ENCODE assay signal across 20 mouse cellular contexts in genomic region chr1:45868479-45869137, GRCm38 (mm10). TPM values are rescaled to one million over a fixed set of nuclear protein-coding genes. Genes with fewer than 3 reads are reported as not detected.
DNase-seq lines count a peak whose midpoint lies in the region; ATAC-seq and TF ChIP-seq lines count a peak whose summit lies in the region.
"Had no signal": no experiment of that assay in that cellular context is flagged by ENCODE, and none has a peak within 500 bp of the region (broad histone marks: within the 10 kb centered on the region; RNA-seq: fewer than 3 reads in every experiment).

No protein-coding gene starts in this region.

- 0 out of 2 replicates have a peak overlapping the region, but pooled peaks have one; percentile 4 for H3K4me2 ChIP-seq in kidney, embryonic 15.5 days
- H3K4me2 ChIP-seq in hindbrain, embryonic 12.5 days (replicated peaks) = no peak overlapping the region
- H3K4me2 ChIP-seq: midbrain, embryonic 13.5 days; neural tube, embryonic 13.5 days had no signal

- peak overlapping the region; percentile 87 for H3K27ac ChIP-seq in kidney, embryonic 15.5 days
- peak overlapping the region; percentile 94 for H3K27ac ChIP-seq in macrophage
- no peak overlapping the region for H3K27ac ChIP-seq in hindbrain, embryonic 12.5 days
- H3K27ac ChIP-seq in cerebellum, adult 2 months (ENCODE audit: insufficient read depth, low read length) = no peak overlapping the region
- H3K27ac ChIP-seq: liver, embryonic 14.5 days; midbrain, embryonic 13.5 days; neural tube, embryonic 13.5 days had no signal

- TF ChIP-seq POLR2A in cerebellum, adult 2 months (IDR thresholded peaks at IDR 0.05; ENCODE audit: borderline replicate concordance, insufficient read depth, low read length) = no peak

- no peaks in the 10 kb centered on the region for H3K27me3 ChIP-seq in kidney, embryonic 15.5 days
- no peaks in the 10 kb centered on the region for H3K27me3 ChIP-seq in hindbrain, embryonic 12.5 days
- no peaks in the 10 kb centered on the region for H3K27me3 ChIP-seq in cerebellum, adult 2 months (ENCODE audit: control insufficient read depth, insufficient read depth, low read length)
- H3K27me3 ChIP-seq: CH12.LX; midbrain, embryonic 13.5 days; neural tube, embryonic 13.5 days had no signal

- H3K9ac ChIP-seq in kidney, embryonic 15.5 days = no peak overlapping the region
- H3K9ac ChIP-seq in hindbrain, embryonic 12.5 days = no peak overlapping the region
- H3K9ac ChIP-seq: liver, embryonic 14.5 days; midbrain, embryonic 13.5 days; neural tube, embryonic 13.5 days had no signal

- no peak for DNase-seq in kidney, adult 11 months
- peak; percentile 64 for DNase-seq in A20 (ENCODE audit: low read depth, low spot score)
- no peak for DNase-seq in adrenal gland, adult 2 months
- no peak for DNase-seq in cerebellum, adult 2 months
- DNase-seq: adrenal gland, postnatal 10 days; cerebellum, adult 11 months; heart, postnatal 14 days; kidney, postnatal 10 days; layer of hippocampus, postnatal 36 days; right cerebral cortex, postnatal 14 days had no signal

- no peak for TF ChIP-seq CTCF in cerebellum, adult 2 months (IDR thresholded peaks at IDR 0.05; ENCODE audit: borderline replicate concordance, insufficient read depth, low read depth, low read length)

- H3K9me3 ChIP-seq in kidney, embryonic 15.5 days (replicated peaks) = no peaks in the 10 kb centered on the region
- no peaks in the 10 kb centered on the region for H3K9me3 ChIP-seq in hindbrain, embryonic 12.5 days (replicated peaks)
- H3K9me3 ChIP-seq: midbrain, embryonic 13.5 days; neural tube, embryonic 13.5 days had no signal

- 43% methylated on average over 3 of the region's 3 CpGs for WGBS in kidney, embryonic 15.5 days
- WGBS in macrophage (ENCODE audit: missing documents) = 31% methylated on average over 3 of the region's 3 CpGs
- 85% methylated on average over 3 of the region's 3 CpGs for WGBS in hindbrain, embryonic 12.5 days
- WGBS in cerebellum, adult 2 months = 90% methylated on average over 3 of the region's 3 CpGs

- peaks cover 43% of the 10 kb centered on the region for H3K4me1 ChIP-seq in kidney, embryonic 15.5 days
- no peaks in the 10 kb centered on the region for H3K4me1 ChIP-seq in hindbrain, embryonic 12.5 days
- H3K4me1 ChIP-seq in cerebellum, adult 2 months (ENCODE audit: control insufficient read depth, insufficient read depth, low read length) = no peaks in the 10 kb centered on the region
- H3K4me1 ChIP-seq: midbrain, embryonic 13.5 days; neural tube, embryonic 13.5 days had no signal

- H3K4me3 ChIP-seq in kidney, embryonic 15.5 days (replicated peaks) = no peak overlapping the region
- no peak overlapping the region for H3K4me3 ChIP-seq in macrophage (ENCODE audit: inconsistent target)
- no peak overlapping the region for H3K4me3 ChIP-seq in hindbrain, embryonic 12.5 days
- no peak overlapping the region for H3K4me3 ChIP-seq in cerebellum, adult 2 months (replicated peaks; ENCODE audit: insufficient read depth, low read depth, low read length)
- H3K4me3 ChIP-seq: midbrain, embryonic 13.5 days; neural tube, embryonic 13.5 days had no signal

- H3K36me3 ChIP-seq in kidney, embryonic 15.5 days = no peaks in the 10 kb centered on the region
- no peaks in the 10 kb centered on the region for H3K36me3 ChIP-seq in macrophage (ENCODE audit: inconsistent target)
- no peaks in the 10 kb centered on the region for H3K36me3 ChIP-seq in hindbrain, embryonic 12.5 days
- H3K36me3 ChIP-seq: midbrain, embryonic 13.5 days; neural tube, embryonic 13.5 days had no signal

- no peak for ATAC-seq in kidney, embryonic 15.5 days (replicated peaks; ENCODE audit: low FRiP score)
- peak; percentile 79 for ATAC-seq in common myeloid progenitor, adult 5-6 weeks (replicated peaks; ENCODE audit: low read depth, poor library complexity, severe bottlenecking)
- no peak for ATAC-seq in hindbrain, embryonic 12.5 days (ENCODE audit: low FRiP score)
- ATAC-seq: midbrain, embryonic 13.5 days had no signal

- no peaks in the 10 kb centered on the region for H3K79me2 ChIP-seq in macrophage (ENCODE audit: inconsistent target)

RNA-seq across cellular contexts. Expression of gene Gm5269, which starts 21.5 kb away (rescaled TPM):
- not detected in 2 replicates for polyA plus RNA-seq in kidney, embryonic 15.5 days (2015; fragmentation: Nextera tagmentation; extraction: Ambion mirVana)
- total RNA-seq in common myeloid progenitor, adult 5-6 weeks (2017) = not detected in 2 replicates
- 10 to 100 TPM in 5 of 26 experiments, 1 to 10 TPM in 8, not detected in 13; 1.0 to 96.9 (median 6.6) TPM for total RNA-seq in macrophage (2018; cell fraction: chromatin; rRNA removed)
- total RNA-seq in macrophage (2018; cell fraction: cytosol; rRNA removed) = under 1 TPM in 1 of 26 experiments, not detected in 25; 0.26 TPM
- total RNA-seq in macrophage (2018; cell fraction: nucleus; rRNA removed) = 10 to 100 TPM in 2 of 26 experiments, 1 to 10 TPM in 9, not detected in 15; 1.3 to 14.4 (median 5.7) TPM
- not detected in 3 replicates for polyA plus RNA-seq in macrophage (2018)
- not detected for total RNA-seq in adrenal gland, adult 2 months (2021)
- not detected in 2 replicates for polyA plus RNA-seq in adrenal gland, adult 2 months (2012; rRNA removed)
- polyA plus RNA-seq in hindbrain, embryonic 12.5 days (2016; fragmentation: Nextera tagmentation; extraction: Ambion mirVana) = not detected in 2 replicates
- polyA plus RNA-seq in cerebellum, adult 2 months (2012; rRNA removed) = not detected in 2 replicates
- total RNA-seq: adrenal gland, postnatal 10 days; CH12.LX; gastrocnemius, adult 18-20 months; heart, postnatal 14 days; layer of hippocampus, postnatal 36 days had no signal
- polyA plus RNA-seq: midbrain, embryonic 13.5 days; neural tube, embryonic 13.5 days; testis, adult 2 months had no signal

RNA-seq across cellular contexts. Expression of gene Slc40a1, which starts 57.7 kb away (rescaled TPM):
- polyA plus RNA-seq in kidney, embryonic 15.5 days (2015; fragmentation: Nextera tagmentation; extraction: Ambion mirVana) = 90.8 and 92.7 TPM in 2 replicates
- 31.8 and 46.4 TPM in 2 replicates for total RNA-seq in common myeloid progenitor, adult 5-6 weeks (2017)
- 1,000 to 10,000 TPM in 2 of 26 experiments, 100 to 1,000 TPM in 10, 10 to 100 TPM in 13, 1 to 10 TPM in 1; 8.8 to 1,147 (median 57.2) TPM for total RNA-seq in macrophage (2018; cell fraction: chromatin; rRNA removed)
- total RNA-seq in macrophage (2018; cell fraction: cytosol; rRNA removed) = 100 to 1,000 TPM in 18 of 26 experiments, 10 to 100 TPM in 8; 58.2 to 1,000 (median 243) TPM
- total RNA-seq in macrophage (2018; cell fraction: nucleus; rRNA removed) = 1,000 to 10,000 TPM in 2 of 26 experiments, 100 to 1,000 TPM in 13, 10 to 100 TPM in 11; 23.5 to 1,357 (median 156) TPM
- polyA plus RNA-seq in macrophage (2018) = 393 to 687 TPM (median 472 TPM) in 3 replicates
- total RNA-seq in adrenal gland, adult 2 months (2021) = 10 to 100 TPM in 1 of 2 experiments, 1 to 10 TPM in 1; 5.2 to 12.6 TPM
- 1.5 and 1.7 TPM in 2 replicates for polyA plus RNA-seq in adrenal gland, adult 2 months (2012; rRNA removed)
- 20.9 and 21.4 TPM in 2 replicates for polyA plus RNA-seq in hindbrain, embryonic 12.5 days (2016; fragmentation: Nextera tagmentation; extraction: Ambion mirVana)
- 7.9 and 8.6 TPM in 2 replicates for polyA plus RNA-seq in cerebellum, adult 2 months (2012; rRNA removed)
- total RNA-seq: CH12.LX had no signal

Comparison
In these comparisons a context has a peak if more than half of its experiments do, and no peak if none do; other contexts are left out.
1. H3K27ac ChIP-seq: peak in kidney, embryonic 15.5 days (single experiment) and macrophage (single experiment); none in hindbrain, embryonic 12.5 days (single experiment) and cerebellum, adult 2 months (single experiment).